Mouse (Mus musculus): ENCODE measurements around the gene Crcp.

DNA sequence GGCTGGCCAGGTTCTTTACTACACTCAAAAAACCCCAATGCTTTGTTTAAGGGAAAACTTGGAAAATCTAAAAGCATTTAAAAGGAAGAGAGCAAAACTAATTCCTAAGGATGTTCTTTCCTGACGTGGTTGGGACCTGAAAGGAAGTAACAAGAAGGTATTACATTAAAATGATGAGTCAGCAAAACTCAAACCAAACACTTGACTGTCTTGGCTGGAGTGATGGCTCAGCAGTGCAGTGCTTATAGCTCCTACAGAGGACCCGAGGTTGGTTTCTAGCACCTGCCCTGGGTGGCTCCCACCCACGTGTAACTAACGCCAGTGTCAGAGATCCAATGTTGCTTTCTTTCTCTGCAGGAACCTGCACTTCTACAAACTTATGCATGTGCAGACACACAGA lies 12.2 kb downstream of the Crcp start:
- TF ChIP-seq POLR2AphosphoS2 (IDR thresholded peaks at IDR 0.05; ENCODE audit: low read depth, low read length) (no peak), TCF12 (IDR thresholded peaks at IDR 0.05; ENCODE audit: low read depth, low read length) (no peak), CTCF (conservative IDR thresholded peaks at IDR 0.05 in 1 of 2, IDR thresholded peaks at IDR 0.05 in 1 of 2; ENCODE audit: low read depth in 2 of 2, low read length in 2 of 2) (no peak), POLR2A (IDR thresholded peaks at IDR 0.05; ENCODE audit: low read depth, low read length) (no peak), ELF1 (IDR thresholded peaks at IDR 0.05; ENCODE audit: low read depth, low read length) (no peak)

All from CH12.LX (cell line).